Mouse (Mus musculus) cerebellum, postnatal 10 days (tissue): ENCODE measurements around the gene Rpl36a.

Source experiments
- DNase-seq, 2 experiments: peaks; one replicate each; pipeline ENCODE4 v3.0.0; 2021; ENCODE audit warnings: mixed read lengths in 2 of 2

Gene Rpl36a

DNA sequence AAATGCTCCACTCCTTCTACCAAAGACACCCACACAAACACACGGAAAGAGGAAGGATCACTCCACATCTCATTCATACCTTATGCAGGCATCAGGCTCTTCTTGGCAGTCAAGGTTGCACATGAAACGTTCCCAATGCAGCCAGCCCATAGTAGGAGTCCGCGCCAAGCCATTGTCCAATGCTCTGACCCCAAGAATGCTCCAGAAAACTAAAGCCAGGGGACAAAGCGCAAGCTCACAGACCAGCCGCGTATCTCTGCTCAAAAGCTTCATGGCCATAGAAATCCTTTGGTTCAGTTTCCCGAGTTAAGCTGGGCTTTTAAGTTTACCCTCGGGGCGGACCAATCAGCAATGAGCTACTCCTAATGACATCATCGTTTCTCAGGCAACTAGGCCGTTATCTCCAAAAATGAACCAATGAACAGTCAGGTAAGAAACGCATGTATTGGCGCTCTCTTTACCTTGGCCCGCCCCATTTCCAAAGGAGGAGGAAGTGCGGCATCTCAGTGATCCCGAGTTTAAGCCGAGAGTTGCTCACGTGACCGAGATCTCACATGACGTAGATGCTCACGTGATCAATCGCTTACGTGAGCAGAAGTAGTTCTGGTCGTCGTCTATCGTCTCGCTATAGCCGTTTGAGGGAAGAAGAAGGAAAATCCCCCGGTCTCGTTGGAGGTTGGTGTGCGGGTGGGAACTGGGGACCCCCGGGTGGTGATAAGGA, 15.4 kb downstream of the Rpl36a start, which contains the start of the genes Gla and Hnrnph2:
Gla (minus strand) TSS at position 467 of the 721 bp plus-strand sequence.
Hnrnph2 (plus strand) TSS at position 521 of the 721 bp plus-strand sequence.
- peak; percentile 90 to 91 for DNase-seq

DNA sequence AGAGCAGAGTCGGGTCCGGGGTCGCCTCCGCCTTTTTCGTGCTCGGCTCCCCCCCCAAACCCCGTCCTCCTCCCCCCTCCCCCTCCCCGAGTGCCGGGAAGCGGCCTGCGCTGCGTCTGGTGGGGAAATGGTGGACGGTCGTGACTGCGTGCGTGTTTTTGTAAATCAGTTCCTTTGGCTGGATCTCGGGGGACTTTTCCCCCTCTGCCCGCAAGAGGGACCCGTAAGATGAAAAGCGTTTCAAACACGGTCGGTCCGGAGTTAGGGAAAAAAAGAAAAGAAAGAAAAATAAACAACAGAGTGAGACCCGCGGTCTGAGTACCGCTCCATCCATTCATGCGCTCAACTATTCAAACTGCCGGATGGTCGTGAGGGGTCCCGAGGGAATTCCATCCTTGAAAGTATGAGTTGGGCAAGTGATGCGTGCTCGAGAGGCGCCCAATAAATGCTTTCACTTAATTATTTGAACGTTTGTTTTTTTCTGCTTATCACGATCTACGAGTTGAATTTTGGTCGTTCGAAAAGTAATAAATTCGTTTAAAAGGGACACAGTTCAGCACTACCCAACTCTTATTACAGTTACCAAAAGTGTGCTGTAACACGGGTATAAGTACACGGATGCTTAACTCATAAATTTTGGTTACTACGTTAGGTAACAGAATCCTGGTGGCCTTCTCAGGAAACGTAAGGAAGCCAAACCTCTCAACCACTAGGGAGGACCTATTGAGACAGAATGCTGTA, 16.1 kb downstream of the Rpl36a start:
- peak in 1 of 2 experiments; percentile 10 for DNase-seq

DNA sequence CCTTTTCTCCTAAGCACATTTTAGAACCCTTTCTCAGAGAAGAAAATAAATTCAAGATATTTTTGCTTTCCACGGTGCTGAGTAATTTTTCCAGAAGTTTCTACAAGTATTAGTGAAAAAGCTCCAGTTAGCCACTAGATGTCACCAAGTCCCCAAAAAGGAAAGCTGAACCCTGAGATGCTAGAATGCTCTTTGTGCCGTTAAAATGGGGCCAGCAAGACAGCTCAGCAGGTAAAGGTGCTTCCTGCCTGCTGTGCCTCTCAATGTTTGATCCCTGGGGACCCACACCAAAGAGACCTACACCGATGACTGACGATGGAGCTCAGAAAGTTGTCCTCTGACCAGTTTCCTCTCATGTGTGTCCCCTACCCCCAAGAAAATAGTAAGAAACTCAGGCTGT, 24.0 kb downstream of the Rpl36a start:
- peak; percentile 36 to 46 for DNase-seq

DNA sequence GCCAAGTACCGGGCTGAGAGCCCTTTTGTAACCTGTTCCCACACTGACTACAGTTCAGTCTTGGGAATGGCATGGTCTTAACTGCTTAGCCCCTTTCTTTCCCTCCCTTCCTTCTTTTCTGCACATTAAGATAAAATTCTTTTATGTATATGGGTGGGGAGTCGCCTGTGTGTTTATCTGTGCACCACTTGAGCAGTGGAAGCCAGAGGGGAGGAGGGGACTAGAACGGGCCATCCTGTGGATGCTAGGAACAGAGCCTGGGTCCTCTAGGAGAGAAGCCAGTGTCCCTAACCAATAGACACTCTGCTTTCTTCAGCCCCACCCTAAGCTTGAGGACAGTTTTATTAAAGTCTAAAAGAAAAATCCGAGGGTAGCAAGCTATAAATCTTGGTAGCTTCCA, 25.5 kb downstream of the Rpl36a start:
- DNase-seq: no peak

DNA sequence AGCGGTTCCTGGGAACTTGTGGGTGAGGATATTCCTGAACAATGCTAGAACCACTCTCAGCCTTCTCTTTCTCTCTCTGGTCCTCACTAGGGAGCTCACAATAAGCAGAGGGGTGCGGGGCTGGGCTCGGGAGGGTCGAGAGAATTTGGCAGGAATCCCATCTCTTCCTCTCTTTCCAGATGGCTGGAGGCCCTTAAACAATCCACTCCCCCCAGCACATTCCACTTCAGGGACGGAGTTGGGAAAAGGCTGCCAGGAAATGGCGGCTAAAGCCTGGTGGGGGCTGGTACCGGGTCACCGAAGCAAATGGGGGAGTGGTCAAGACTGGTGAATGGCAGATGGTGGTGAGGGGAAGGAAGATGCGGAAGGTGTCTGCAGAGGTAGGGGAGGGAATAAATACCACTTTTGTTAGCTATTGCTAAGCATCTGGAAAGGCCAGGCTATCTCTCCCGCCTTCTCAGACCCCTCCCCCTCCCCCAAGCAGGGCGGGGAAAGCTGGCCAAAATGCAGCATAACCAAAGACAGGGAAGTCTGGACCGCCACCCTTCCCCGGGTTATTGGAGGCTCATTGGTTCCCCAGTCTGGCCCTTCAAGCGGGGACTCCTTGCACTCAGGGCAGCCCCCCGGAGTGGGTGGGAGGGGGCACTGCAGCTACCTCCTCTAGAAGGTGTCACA, 27.0 kb downstream of the Rpl36a start:
- peak; percentile 79 to 80 for DNase-seq

DNA sequence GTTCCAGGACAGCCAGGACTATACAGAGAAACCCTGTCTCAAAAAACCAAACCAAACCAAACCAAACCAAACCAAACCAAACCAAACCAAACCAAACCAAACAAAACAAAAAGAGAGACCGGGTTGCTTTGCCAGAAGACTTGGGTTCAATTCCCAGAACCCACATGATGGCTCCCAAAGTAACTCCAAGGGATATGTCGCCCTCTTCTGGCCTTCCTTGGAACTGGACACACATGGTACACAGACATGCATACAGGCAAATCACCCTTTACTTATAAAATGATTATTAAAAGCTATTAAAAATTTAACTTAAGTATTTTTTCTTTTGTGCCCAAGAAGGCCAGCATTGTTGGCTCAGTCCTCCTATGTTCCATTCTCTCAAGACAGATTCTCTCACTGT, 28.9 kb downstream of the Rpl36a start:
- peak; percentile 25 to 36 for DNase-seq

DNA sequence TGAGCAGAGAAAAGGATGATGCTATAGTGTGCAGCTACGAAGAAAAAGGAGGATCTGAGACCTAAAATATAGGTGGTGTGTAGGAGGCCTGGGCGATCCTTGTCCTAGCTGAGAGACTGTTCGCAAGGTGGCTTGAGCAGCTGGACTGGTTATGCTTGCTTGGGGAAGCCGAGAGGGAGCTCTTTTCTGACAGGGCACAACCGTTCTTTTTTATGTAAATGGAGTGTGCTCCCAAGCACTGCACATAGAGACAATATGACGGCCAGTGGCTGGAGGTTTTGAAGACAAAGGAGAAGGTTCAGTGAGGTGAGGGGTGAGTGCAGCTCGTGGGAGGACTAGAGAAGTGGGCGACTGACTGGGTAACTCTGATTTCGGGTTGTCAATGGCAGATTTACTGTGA, 34.2 kb downstream of the Rpl36a start:
- no peak for DNase-seq

DNA sequence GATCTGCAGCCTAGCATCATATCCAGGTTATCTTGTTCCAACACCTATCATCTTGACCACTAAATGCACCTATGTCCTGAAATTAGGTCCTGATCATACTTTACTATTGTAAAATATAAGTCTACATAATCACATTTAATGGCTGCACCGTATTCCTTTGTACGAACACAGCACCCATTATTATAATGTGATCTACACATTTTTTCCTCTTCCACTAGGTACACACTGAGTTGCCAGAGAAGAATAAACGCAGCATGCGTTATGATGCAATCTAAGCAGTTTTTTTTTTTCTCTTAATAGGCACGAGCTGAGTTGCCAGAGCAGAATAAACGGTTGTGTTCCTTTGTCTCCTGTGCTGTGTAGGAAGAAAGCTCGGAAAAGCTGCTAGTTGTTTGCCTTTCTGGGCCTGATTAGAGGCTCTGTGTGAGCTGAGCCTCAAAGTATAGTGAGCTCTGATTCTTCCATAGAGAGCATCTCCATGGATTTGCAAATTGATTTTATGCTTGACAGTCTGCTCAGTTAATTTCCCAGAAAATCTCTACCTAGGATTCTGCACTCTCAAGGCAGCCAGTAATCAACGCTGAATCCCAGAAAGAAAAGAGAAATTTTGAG, 34.9 kb downstream of the Rpl36a start:
- no peak for DNase-seq

DNA sequence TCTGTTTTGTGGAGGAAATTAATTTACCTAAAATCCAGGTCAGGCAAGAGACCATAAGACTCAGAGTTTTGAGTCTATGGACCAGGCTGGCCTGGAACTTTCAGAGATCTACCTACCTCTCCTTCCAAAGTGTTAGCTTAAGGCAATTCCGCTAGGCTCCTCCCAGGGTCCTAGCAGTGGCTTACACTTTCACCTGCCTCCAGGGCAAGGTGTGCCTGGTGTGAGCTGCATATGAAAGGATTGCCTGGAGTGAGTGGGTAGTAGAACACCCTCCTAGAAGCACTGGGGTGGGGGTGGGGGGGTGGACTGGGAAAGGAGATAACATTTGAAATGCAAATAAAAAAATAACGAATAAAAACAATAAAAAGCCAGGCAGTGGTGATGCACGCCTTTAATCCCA, 36.2 kb downstream of the Rpl36a start:
- DNase-seq: no peak

DNA sequence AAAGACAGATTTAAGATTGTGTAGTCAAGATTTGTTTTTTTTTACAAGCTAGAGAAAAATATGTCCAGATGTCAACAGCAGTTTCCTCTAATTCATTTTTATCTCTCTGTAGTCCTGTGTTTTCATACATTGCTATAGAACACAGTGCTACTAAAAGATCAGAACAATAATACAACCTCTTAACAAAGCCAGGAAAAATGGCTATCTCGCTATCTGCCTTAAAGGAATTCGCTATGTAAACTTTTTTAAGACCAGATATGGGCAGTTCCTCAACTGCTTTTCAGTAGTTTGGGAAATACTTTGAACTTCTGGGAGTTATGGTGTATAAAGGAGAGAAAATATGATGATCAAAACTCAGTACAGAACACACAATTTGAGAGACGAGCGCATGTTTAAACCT, 37.9 kb downstream of the Rpl36a start:
- DNase-seq: no peak

DNA sequence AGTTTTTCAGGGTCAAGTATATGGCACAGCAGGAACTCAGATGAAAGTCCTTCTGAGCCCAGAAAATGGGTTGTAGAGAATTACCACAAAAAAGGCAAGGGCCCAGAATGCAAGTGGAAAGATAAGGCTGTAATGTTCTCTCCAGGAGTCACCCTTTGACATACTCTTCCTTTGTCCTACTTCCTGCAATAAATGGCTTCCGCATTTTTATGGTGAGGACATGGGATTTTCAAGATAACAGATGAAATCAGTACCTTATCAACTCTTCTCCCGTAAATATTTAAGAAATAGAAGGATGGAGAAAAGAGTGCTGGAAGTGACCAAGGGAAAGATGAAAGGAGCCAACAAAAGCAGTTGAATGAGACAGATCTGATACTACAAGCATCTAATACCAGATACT, 42.7 kb downstream of the Rpl36a start:
- no peak for DNase-seq

DNA sequence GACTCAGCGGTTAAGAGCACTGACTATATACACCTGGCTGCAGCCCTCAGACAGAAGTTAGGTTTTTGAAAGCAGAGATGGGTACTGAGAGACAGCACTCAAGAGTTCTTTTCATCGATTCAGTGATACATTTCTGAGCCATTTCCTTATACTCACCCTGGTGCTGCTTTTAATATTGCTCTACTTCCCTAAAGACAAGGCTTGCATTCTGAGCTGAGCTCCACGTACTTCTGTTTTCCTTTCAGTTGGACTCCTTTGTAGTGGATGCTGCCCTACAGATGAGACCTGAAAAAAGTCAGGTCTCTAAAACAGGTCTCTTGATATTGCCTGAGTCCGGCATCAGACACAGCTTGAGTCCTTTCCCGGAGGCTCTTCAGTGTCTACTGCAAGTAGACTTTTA, 47.3 kb downstream of the Rpl36a start:
- no peak for DNase-seq

DNA sequence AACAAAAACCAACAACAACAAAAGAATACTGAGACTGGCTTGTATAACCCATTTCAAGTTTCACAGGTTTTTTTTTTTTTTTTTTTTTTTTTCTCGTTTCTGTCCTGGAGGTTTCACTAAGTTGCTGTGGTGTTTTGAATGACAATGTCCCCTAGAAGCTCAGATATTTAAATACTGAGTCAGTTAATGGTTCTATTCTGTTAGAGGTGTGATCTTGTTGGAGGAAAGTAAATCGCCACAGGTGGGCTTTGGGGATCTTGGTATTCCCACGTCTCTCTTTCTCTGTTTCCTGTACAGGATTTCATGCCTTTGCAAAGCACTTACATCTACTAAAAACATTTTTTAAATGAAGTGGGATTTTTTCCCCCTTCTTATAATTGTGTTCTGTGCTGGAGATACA, 49.7 kb downstream of the Rpl36a start:
- no peak for DNase-seq

DNA sequence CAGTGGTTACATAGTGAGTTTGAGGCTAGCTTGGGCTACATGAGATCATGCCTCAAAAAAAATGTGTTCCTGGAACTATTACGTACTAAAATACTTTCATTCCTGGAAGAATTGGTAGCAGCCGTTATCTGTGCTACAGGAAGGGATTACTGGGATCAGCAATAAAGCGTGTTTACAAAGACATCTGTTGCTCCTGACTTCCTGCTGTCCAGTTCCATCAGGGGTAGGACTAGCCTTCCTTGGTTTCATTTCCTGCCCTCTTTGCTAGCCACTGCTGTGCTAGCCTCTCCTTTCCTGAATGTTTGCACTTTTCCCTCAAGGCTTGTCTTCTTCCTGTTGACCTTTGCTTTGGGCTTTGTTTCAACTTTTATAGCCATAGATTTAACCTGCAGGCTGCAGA, 50.4 kb downstream of the Rpl36a start:
- no peak for DNase-seq
